Mouse (Mus musculus): Measurements from ENCODE around the gene Olfr566.

Olfr566 gene

DNA sequence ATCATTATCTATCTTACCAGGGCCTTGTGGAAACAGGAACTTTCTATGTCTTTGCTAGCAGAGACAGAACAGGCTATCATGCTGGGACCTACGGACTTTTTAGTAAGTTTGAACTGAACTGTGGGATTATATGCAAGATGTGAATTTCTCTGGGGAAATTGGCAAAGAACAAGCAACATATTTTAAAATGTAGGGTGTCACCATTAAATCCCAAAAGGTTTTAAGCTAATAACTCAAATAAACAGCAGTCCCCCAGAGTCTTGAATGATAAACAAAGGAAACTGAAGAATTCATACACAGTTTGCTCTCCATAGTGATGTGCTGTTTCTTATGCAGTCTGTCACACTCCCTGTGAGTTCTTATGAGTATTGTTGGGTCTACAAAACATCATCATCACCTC lies at the start of gene Olfr566:
Gene Olfr566, minus strand, starts transcription at position 101 of the 400 bp plus-strand sequence.
- DNase-seq (ENCODE audit: low read depth, low spot score), result no peak

DNA sequence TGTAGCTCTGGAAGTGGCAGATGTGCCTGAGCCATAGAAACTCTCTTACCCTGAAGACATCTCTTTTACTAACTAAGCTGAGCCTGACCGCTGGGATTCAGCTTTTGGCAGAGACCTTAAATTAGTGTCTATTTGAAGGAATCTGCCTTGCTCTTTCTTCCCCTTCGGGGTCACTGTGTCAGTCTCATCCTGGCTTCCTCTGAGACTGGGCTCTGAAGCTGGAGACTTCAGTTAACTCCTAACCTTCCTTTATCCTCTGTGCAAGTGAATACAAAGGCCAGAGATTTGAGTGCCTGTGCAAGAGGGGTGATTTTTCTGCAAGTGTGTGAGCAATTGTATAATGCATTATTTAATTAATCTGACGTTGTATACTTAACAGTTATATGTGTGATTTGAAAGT lies 32.2 kb upstream of the Olfr566 start, which contains the start of gene Olfr569:
Gene Olfr569, minus strand, starts transcription at position 101 of the 400 bp plus-strand sequence.
- DNase-seq (ENCODE audit: low read depth, low spot score), result no peak

DNA sequence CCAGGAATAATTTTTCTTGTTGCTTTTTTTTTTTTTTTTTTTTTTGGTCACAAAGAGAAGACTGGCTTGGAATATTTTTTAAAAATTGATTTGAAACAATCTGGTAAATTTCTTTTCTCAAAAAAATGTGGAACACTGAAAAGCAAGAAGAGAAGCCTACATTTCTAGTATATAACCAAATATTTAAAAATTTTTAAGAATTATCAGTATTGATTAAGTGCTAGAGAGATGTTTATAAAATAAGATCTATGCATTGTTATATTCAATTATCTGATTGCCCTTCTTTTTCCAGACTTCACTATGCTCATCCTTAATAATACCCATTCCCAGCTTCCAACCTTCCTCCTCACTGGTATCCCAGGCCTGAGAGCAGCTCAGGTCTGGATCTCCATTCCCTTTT lies 18.3 kb upstream of the Olfr566 start, which contains the start of gene Olfr568:
Gene Olfr568, plus strand, starts transcription at position 301 of the 400 bp plus-strand sequence.
- no peak for DNase-seq (ENCODE audit: low read depth, low spot score)

DNA sequence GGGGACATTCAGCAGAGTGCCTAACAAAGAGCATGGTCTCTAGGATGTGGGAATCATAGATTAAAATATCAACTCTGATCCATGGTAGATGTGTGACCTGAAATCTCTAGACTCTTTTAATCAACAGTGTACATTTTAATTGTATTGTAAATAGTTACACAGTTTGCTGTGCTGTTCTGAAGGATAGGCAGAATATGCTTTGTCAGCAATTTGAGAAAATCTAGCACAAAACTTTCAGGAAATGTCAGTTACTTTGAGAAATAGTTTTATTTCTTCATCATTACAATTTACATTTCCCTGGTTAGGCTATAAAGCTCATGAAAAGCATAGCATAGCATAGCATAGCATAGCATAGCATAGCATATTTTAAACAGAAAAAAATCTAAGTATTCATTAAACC lies 2.8 kb downstream of the Olfr566 start:
- DNase-seq (ENCODE audit: low read depth, low spot score), result no peak

Measured in A20 (cell line).